Mouse (Mus musculus) left cerebral cortex, postnatal 25 days (tissue): ENCODE data around the gene Gm29289. TPM values are rescaled to one million over a fixed set of nuclear protein-coding genes. Genes with fewer than 3 reads are reported as not detected.
"Not testable (repeated sequence)": the region's sequence is repeated elsewhere in the genome, so short reads cannot be mapped to it uniquely, and the experiment has no call there.

Experiments used
- DNase-seq, 2 experiments: peaks; one replicate each; pipeline ENCODE4 v3.0.0; 2022; ENCODE audit warnings: low spot score in 2 of 2, mixed read lengths in 1 of 2
- intact Hi-C: fragments of 180-260 bp; cut with DNase I; formaldehyde crosslinking; loops from one replicate; pipeline ENCODE4 v1.15.1; 2025
- total RNA-seq, 2 experiments: library from RNA; stranded (reverse); gene quantifications; 2 replicates each; pipeline ENCODE4 v1.2.3; 2021

Gene Gm29289
- total RNA-seq = not detected

- intact Hi-C loops, DNase-seq: not testable (repeated sequence)
Observed at GRCm38 (mm10) chrY:2932282-2932681, at the start of gene Gm29289. Gene Gm29289 (plus strand): TSS chrY:2932582.

- intact Hi-C loops, DNase-seq: not testable (repeated sequence)
Observed at GRCm38 (mm10) chrY:2900689-2901088, 31.7 kb upstream of the Gm29289 start, which contains the start of gene Gm10352. Gene Gm10352 (plus strand): TSS chrY:2900989.

Other genes starting within 250 kb of the Gm29289 start
- not detected for gene H2al2b, start 211.9 kb upstream of the Gm29289 start, total RNA-seq
- gene Gm4064, start 136.4 kb upstream of the Gm29289 start, total RNA-seq = not detected
- gene Rbmy, start 101.9 kb upstream of the Gm29289 start, total RNA-seq = not detected
- not detected for gene Gm10256, start 101.9 kb upstream of the Gm29289 start, total RNA-seq
- gene Gm10352, start 31.6 kb upstream of the Gm29289 start, total RNA-seq = not detected